Mouse (Mus musculus): ENCODE results near the gene Spata2l.
"Not testable (repeated sequence)": the region's sequence is repeated elsewhere in the genome, so short reads cannot be mapped to it uniquely, and the experiment has no call there.

The Spata2l gene

DNA sequence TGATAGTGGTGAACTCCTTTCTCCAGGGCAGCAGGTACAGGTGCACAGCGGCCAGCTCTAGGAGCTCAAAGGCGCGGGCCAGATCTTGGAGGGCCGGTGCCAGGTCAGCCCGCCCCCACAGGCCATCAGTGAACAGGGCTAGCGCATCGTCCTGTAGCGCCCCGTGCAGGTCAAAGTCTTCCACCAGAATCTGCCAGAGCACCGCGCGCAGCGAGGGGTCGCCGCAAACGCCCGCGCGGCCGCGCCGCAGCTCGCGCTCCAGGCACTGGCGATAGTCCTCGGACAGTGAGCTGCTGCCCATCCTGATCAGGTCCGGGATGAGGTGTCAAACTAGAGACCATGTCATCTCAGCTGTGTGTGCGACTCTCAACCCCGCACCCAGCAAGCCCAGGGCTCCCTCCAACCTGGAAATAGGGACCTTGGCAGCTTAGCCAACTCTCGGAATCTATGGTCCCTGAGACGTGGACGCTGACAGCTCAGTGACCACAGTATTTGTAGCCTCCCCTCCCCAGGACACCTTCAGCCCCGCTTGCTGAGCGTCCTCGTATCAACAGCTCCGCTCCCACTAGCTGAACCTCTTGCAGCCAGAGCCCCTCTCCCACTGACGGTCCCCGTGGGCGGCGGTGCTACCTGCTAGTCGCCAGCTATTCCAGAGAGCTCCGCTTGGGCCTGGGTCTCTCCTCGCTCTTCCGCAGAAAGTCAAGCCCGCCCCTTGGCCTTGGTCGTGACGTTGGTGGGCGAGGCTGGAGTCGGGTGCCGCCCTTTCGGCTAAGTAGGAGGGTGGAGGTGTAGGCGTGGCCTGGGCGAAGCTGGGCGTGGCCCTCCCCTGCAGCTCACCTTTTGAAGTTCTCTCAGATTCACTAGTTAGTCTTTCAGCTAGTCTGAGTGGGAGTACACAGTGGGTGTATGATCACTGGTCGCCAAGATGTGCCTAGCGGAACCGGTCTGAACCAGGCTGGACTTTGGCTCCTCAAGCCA is at the start of gene Spata2l:
TSS of gene Spata2l (minus strand) at position 714 of the 978 bp plus-strand sequence.
- DNase-seq (ENCODE audit: low spot score): peak; percentile 90

DNA sequence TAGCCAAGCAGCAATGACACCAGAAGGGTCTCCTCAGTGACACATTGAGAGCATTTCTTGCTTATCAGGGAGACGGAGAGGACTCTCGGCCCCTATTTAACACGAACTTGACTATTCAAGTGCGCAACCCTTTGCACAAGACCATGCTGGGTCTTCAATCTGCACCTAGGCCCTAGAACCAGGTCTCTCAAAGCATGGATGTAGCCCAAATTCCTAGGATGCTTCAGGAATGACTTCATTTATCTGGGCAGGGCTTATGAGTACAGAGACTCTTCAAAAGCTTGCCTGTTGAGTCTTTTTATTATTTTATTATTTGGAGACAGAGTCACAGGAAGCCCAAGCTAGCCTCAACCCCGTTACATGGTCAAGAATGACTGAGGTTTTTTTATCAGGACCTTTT is 48.5 kb upstream of the Spata2l start:
- no peak for DNase-seq (ENCODE audit: low spot score)

DNA sequence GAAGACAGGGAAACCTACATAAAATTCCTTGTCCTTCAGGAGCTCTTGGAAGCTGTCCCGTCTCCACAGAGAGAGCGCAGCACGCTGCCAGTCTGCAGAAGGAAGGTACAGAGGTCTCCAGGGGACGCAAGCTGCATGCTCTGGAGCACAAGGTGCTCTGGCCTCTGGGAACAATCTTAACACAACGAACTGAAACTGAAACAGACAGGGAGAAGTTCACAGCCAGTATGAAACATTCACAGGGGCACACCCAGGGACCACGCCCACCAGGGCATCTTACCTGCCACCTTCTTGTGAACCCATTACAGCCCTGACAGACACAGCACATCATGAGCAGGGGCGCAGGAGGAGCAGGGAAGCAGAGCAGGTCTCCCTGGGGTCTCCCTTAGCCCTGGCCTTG is 48.0 kb upstream of the Spata2l start:
- no peak for DNase-seq (ENCODE audit: low spot score)

DNA sequence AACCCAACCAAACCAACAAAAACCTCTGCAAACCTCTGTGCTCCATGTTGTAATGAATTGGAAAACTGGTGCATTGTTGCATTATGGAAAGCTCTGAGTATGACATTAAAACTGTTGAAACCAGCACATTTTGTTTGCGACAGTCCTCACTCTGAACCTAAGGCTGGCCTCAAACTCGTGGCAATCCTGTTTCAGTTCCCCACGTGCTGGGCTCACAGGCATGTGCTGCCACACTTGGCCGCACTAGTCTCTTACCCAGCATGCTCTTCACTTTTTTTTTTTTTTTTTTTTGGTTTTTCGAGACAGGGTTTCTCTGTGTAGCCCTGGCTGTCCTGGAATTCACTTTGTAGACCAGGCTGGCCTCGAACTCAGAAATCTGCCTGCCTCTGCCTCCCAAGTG is 47.0 kb upstream of the Spata2l start:
- DNase-seq (ENCODE audit: low spot score): not testable (repeated sequence)

DNA sequence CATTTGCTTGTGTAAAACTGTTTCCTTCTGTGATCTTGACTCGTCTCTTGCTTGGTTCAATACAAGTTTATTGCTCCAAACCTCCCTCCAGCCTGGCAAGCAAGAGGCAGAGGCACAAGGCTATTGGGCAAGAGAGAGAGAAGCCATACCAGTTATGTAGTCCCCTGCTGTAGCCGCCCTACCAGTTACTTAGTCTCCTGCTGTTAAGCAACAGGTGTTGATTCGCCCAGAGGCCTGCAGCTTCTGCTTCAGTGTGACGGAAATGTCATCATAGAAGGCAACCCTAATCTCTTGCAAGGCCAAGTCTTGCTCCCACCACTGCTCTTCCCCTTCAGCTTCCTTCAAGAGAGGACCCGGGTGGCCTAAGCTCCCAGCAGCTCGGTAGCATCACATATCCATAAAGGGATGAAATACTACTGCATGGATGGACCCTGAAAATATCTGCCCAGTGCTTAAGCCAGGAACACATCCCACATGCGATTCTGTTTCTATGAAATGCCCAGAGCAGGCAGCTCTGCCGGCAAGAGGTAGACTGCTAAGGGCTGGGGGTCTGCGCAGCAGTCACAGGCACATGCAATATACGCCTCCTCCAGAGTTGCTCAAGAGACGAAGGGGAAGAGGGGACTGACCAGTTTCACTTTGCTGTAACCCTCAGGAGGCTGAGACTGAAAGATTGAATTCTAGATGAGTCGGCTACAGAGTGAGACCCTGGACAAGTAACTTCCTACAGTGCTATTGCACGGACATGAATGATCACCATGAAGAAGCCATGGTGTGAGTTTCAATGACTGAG is 44.5 kb upstream of the Spata2l start:
- DNase-seq (ENCODE audit: low spot score): no peak

DNA sequence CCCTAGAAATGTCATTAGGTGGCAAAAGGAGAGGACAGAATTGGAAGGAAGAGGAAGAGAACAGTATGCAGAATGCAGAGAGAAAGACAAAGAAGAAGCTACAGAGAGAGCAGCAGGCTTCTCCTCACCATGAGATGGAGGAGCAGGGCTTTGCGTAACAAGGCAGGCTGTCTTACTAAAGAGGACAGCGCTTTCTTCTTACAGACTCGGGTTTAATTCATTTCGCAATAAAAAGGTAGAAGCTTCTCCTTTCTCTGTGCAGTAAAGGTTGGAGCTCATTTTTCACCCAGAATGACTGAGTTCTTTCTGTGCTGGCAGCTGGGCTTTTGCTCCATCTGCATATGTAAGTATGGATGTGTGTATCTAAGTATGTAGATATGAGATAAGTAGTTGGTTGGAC is 43.8 kb upstream of the Spata2l start:
- DNase-seq (ENCODE audit: low spot score): no peak

DNA sequence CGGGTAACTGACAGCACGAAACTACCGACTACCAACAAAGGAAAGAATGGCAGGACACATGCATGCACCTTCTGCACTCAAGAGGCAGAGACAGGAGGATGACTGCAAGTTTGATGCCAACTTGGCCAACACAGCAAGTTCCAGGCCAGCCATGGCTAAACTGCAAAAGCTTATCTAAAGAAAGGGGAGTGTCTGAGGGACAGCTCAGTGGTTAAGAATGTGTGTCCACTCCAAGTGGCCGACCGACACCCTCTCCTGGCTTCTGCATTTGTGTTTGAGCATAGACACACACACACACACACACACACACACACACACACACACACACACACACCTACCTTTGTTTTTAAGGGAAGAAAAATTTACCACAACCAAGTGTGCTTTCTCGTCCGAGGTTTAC is 42.4 kb upstream of the Spata2l start:
- no peak for DNase-seq (ENCODE audit: low spot score)

DNA sequence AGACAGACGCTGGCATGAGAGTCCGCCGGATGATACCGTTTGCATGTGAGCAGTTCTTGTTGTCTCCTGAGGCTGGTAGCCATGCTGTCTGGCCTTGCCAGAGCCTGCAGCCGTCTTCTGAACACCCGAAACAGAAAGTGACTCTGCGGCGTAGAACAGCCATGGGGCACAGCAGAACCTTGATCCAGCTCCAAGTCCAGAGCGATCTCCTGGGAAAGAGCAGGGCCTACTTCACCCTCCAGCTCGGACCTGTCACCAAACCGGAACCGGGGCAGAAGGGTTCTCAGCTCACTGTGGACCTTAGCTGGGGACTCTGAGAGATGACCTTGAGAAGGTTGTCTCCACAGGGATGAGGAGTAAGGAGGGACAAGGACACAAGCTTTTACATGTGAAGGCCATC is 39.1 kb upstream of the Spata2l start:
- no peak for DNase-seq (ENCODE audit: low spot score)

DNA sequence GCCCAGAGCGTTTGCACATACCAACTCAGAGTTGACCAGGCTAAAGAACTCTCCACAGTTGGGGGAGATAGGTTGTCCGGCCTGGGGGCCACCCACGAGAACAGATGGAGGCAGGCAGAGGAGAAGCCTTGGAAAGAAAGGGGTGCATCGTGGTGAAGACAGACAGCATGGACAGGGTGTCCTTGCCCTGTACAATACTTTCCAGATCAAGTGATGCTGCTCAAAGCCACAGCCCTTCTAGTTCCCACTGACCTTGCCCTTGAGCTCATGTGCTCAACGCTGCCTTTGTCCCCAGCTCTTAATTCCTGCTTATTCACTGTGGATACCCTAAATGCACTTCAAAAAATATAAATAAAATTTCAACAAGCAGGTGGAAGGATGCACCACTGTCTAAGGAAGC is 38.4 kb upstream of the Spata2l start:
- DNase-seq (ENCODE audit: low spot score): no peak

DNA sequence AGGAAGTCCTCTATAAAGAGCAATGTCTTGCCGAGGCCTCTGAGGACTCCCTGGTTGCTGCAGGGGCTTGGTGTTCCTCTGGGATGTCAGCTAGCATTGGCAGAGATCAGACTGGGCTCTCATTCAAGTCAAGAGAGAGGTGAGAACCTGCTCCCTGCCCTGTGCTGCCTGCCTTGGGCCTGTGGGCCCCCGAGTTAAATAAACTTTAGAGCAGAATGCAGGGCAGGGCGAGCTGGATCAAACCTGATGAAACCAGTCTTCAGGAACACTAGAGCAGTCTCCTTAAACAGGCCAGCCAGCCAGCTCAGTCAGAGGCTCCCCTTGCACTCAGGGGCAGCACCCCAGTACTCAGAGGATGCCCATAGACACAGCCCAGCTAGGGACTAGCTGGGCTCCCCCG is 35.9 kb upstream of the Spata2l start:
- peak; percentile 20 for DNase-seq (ENCODE audit: low spot score)

DNA sequence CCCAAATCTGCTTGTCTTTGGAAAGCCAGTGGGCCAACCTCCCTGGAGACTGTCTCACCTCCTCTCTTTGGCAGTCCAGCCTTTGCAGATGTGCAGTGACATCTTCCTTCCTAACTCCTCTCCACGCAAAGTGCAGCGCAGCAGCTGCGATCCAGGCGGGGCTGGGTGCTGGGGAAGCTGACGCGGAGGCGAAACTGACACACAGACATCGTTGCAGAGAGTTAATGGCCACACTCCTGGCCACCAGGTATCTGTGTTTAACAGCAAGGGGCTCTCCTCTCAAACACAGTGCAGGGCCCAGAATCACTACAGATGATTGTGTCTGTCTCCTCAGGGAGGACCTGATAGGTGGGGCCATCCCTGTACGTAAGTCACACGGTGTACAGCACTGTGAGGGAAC is 35.1 kb upstream of the Spata2l start:
- no peak for DNase-seq (ENCODE audit: low spot score)

DNA sequence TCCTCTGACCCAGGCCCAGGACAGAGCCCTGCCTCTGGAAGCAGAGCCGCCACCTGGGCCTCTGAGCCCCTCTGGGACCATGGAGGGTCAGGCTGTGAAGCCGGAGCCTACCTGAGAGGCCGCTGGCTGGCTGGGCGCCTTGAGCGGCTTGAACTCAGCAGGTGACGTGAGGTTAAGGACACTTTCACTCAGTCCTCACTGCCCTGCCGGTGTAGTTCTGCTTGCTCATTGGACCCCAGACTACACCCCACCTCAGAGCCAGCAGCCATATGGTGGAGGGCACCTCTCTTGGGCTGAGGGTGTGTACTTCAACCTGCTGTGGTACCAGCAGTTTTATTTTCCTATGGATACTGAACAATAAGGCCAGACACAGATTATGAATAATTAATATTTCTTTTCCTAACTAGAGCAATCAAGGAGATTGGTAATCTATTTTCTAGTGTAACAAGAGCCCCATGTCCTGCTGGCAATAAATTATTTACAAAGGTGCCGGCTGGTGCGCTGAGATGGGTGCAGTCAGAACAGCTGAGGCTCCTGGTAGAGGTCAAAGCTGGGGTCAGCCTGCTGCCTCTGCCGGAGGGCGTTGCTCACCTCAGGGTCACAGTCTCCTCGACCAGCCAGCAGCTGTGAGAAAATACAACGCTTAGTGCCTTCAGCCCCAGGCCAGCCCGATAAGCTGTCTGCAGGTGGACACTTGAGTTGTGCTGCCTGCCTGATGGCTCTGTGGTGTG is 32.1 kb upstream of the Spata2l start:
- DNase-seq (ENCODE audit: low spot score): peak; percentile 55

DNA sequence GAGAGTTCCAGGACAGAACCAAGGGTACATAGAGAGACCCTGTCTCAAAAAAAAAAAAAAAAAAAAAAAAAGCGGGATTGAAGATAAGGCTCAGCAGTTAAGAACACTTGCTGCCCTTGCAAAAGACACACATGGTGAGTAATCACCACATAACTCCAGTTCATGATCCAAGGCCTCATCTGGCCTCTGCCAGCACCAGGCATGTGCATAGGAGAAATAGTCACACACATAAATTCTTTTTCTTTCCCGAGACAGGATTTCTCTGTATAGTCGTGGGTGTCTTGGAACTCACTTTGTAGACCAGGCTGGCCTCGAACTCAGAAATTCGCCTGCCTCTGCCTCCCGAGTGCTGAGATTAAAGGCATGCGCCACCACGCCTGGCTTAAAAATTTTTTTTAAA is 21.6 kb upstream of the Spata2l start:
- not testable (repeated sequence) for DNase-seq (ENCODE audit: low spot score)

DNA sequence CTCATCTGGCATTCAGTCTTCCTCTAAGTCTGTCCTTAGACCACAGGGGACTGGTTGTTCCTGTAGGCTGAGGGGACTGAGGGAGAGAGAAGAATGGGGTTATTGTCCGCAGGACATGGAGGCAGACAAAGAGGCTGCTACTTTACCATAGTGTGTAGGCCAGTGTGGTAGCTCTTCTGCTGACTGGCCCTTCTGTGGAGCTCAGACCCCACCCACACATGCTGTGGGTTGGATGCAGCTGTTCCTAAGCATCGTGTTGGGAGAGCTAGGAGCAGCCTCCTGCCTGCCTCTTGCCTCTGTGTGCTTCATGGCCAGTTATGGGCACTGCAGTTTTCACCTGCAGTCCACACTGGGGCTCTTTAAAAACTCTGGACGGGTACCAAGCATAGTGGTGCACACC is 21.1 kb upstream of the Spata2l start:
- DNase-seq (ENCODE audit: low spot score): no peak

DNA sequence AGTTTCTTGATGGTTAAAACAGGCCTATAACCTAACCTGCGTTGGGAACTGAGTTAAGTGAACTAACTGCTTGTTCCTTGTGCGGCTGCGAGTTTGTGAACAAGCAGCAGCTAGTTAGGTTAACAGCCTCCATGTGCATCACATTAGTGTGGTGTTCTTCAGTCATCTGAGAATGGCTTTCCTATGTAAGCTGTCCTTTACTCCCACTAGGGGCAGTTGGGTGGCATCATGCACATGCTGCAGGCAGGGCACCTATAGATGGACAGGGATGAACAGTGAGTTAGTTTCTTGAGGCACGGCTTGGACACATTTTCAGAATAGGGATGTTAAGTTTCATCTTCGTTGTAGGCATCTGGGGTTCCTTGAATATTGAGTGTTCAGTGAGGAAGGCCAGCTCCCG is 19.1 kb upstream of the Spata2l start:
- DNase-seq (ENCODE audit: low spot score): no peak

DNA sequence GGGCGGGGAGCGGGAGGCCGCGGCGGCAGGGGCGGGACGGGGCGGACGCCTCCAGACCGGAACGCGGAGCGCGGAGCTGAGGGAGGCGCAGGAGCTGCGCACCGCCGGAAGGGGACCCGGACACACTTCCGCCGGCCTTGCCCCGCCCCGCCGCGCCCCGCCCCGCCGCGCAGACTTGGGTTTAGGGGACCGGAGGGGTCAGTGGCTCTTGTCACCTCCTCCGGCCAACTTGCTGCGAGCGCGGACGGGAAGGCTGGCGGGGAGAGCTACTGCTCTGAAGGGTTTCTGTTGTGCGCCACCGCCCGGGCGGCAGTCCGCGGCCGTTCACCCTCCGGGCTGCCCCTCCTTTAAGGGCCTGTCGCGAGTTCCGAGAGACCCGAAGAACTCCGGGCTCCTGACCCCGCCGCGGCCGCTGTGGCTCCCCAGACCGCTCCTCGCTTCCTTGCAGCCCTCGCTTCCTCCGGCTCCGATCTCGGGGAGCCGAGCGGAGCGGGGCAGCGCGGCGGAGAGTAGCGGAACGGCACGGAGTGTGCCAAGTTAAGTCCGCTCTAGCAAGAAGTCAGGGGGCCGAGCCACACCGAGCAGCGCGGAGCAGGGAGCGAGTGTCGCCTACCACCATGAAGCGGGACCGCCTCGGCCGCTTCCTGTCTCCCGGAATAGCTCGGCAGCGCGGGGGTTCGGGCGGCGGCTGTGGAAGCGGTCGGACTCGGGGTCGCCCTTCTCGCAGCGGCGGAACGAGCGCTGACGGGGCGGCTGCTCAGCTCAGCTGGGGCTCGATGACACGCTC is 18.3 kb upstream of the Spata2l start, which contains the start of the genes Zfp276 and Vps9d1:
TSS of gene Zfp276 (plus strand) at position 97 of the 787 bp plus-strand sequence.
TSS of gene Vps9d1 (minus strand) at position 250 of the 787 bp plus-strand sequence.
- peak; percentile 89 for DNase-seq (ENCODE audit: low spot score)

DNA sequence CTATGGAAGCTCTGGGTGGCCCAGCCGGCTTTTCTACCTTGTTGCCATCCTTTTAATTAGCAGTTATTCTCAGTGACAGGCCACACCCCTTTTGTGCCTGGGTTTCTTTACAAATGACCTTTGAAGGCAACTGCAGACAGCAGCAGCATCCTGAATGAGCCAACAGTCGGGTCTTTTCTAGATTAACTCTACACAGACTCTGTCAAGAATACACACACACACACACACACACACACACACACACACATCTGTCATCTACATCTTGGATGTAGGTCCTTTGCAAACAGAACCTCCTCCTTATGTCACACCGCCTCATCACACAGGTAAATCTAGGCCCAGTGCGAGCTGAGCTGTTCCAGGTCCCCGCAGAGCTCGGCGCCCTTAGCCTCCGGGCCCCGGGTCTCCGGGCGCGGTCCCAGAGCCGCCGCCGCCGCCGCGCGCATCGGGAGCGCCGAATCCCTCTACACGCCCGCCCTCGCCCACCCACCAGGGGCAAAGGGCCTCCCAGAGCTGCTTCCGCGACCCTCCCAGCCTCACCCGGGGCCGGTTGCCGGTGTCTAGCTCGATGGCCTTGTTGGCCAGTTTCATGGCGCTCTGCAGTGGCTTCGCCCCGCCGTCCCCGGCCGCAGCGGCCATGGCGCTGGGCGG is 17.5 kb upstream of the Spata2l start:
- no peak for DNase-seq (ENCODE audit: low spot score)

DNA sequence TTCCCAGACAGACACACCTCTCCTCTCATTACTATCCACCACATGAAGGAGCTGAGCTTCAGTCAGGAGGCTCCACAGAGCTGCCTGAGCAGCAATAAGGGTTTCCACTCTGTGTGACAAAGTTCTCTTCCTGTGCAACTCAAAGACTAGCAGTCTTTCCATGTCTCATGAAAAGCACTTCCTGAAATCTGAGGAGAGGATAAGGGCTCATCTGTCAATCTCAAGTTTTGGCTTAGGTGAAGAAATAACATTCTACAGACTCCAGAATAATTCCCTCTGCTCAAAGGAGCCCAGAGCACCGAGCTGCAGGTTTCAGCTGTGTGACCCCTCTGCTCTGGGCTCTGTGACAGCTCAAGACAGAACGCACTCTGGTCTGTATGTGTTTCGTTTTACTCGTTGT is 16.9 kb upstream of the Spata2l start:
- DNase-seq (ENCODE audit: low spot score): no peak

DNA sequence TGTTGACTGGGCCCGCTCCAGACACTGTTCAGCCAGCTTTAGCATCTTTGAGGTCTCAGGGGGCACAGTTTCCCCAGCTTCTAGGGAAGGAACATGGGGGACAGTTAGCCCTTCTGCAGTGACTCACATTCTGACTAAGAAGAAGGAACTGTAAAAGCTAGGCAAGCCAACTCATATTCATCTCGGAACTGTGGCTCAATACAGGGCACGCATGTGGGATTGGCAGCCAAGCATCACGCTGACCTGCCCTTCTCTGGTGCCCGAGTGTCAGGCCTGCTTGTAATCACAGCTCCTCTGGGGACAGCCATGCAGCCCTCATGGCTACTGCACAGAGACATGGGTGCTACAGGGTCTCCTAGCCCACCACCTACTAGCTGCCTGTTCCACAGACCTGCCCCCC is 14.9 kb upstream of the Spata2l start:
- DNase-seq (ENCODE audit: low spot score): no peak

DNA sequence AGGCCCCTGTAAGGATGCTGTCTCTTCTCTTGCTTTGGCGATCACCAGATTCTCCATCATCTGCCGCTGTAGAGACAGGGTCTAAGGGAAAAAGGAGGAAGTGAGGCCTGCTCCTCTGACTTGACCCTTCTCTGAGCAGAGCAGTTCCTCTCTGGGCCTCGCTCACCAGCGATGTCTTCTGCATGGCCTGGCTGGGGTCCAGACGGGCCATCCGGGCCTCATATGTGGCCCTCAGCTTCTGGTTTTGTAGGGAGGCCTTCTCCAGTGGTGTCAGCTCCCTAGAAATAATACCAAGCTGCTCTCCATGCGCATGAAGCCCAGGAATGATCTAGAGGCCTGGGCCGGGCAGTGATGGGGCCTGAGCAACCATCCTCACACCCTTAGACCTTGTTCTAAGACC is 12.6 kb upstream of the Spata2l start:
- DNase-seq (ENCODE audit: low spot score): no peak

DNA sequence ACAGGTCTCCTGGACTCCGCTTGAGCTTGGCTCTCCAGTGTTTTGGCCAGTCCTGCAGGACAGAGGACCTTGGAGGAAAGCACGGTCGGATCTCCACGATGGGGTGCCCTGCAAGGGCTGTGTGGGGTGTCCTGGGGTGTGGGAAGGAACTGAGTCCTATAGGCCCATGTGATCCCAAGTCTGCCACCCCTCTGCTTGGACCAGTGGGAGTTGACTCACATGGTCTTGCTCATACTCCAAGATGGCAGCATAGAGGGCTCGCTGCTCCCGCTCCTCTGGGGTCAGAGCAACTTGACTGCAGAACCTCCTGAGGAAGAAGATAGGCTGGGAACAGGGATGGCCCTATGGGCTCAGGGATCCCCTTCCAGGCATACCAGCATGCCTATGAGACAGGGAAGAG is 11.7 kb upstream of the Spata2l start:
- DNase-seq (ENCODE audit: low spot score): no peak
